Mouse (Mus musculus): ENCODE results near the gene Aatf.
"Not testable (repeated sequence)": the region's sequence is repeated elsewhere in the genome, so short reads cannot be mapped to it uniquely, and the experiment has no call there.

The Aatf gene

GRCm38 (mm10) chr11:84440402-84440801, 72.9 kb downstream of the Aatf start:
- DNase-seq (ENCODE audit: low spot score), result no peak

GRCm38 (mm10) chr11:84434879-84435278, 78.4 kb downstream of the Aatf start:
- no peak for DNase-seq (ENCODE audit: low spot score)

- DNase-seq (ENCODE audit: low spot score), result no peak
Measured at GRCm38 (mm10) chr11:84430336-84430735, 83.0 kb downstream of the Aatf start.

GRCm38 (mm10) chr11:84429581-84429980, 83.7 kb downstream of the Aatf start:
- peak; percentile 7 for DNase-seq (ENCODE audit: low spot score)

- no peak for DNase-seq (ENCODE audit: low spot score)
Measured at GRCm38 (mm10) chr11:84426633-84426998, 86.7 kb downstream of the Aatf start.

- DNase-seq (ENCODE audit: low spot score), result no peak
Measured at GRCm38 (mm10) chr11:84425736-84426632, 87.3 kb downstream of the Aatf start.

- DNase-seq (ENCODE audit: low spot score), result no peak
Measured at GRCm38 (mm10) chr11:84420779-84421178, 92.5 kb downstream of the Aatf start.

- no peak for DNase-seq (ENCODE audit: low spot score)
Measured at GRCm38 (mm10) chr11:84413111-84413510, 100.2 kb downstream of the Aatf start.

GRCm38 (mm10) chr11:84412201-84412934, 101.0 kb downstream of the Aatf start:
- DNase-seq (ENCODE audit: low spot score), result no peak

- no peak for DNase-seq (ENCODE audit: low spot score)
Measured at GRCm38 (mm10) chr11:84411642-84412018, 101.7 kb downstream of the Aatf start.

- no peak for DNase-seq (ENCODE audit: low spot score)
Measured at GRCm38 (mm10) chr11:84410879-84411641, 102.3 kb downstream of the Aatf start.

- DNase-seq (ENCODE audit: low spot score), result no peak
Measured at GRCm38 (mm10) chr11:84410383-84410782, 102.9 kb downstream of the Aatf start.

- DNase-seq (ENCODE audit: low spot score), result no peak
Measured at GRCm38 (mm10) chr11:84406733-84407132, 106.6 kb downstream of the Aatf start.

- no peak for DNase-seq (ENCODE audit: low spot score)
Measured at GRCm38 (mm10) chr11:84395010-84395409, 118.3 kb downstream of the Aatf start.

- DNase-seq (ENCODE audit: low spot score), result no peak
Measured at GRCm38 (mm10) chr11:84393571-84393970, 119.8 kb downstream of the Aatf start.

- not testable (repeated sequence) for DNase-seq (ENCODE audit: low spot score)
Measured at GRCm38 (mm10) chr11:84392066-84392465, 121.3 kb downstream of the Aatf start.

GRCm38 (mm10) chr11:84391126-84391525, 122.2 kb downstream of the Aatf start:
- DNase-seq (ENCODE audit: low spot score), result no peak

- peak; percentile 34 for DNase-seq (ENCODE audit: low spot score)
Measured at GRCm38 (mm10) chr11:84389332-84389731, 124.0 kb downstream of the Aatf start.

- no peak for DNase-seq (ENCODE audit: low spot score)
Measured at GRCm38 (mm10) chr11:84383891-84384290, 129.4 kb downstream of the Aatf start.

- DNase-seq (ENCODE audit: low spot score), result no peak
Measured at GRCm38 (mm10) chr11:84382450-84382849, 130.9 kb downstream of the Aatf start.

GRCm38 (mm10) chr11:84376510-84377365, 136.6 kb downstream of the Aatf start:
- no peak for DNase-seq (ENCODE audit: low spot score)
